Mouse (Mus musculus) intestine, embryonic 14.5 days (tissue): ENCODE data around the gene B3galt4. TPM values are rescaled to one million over a fixed set of nuclear protein-coding genes. Genes with fewer than 3 reads are reported as not detected.
"Not testable (repeated sequence)": the region's sequence is repeated elsewhere in the genome, so short reads cannot be mapped to it uniquely, and the experiment has no call there.

Source experiments
- ATAC-seq: fragments of 200-750 bp; cut with Nextera tagmentation; replicated peaks from 2 replicates; pipeline ENCODE4 v1.8.0; 2017; ENCODE audit warnings: low read depth, moderate number of reproducible peaks, moderate TSS enrichment, moderate library complexity; ENCODE audit not compliant: low FRiP score, low TSS enrichment
- DNase-seq: peaks from one replicate; pipeline ENCODE4 v3.0.0-alpha.2; 2018; ENCODE audit warnings: low spot score
- H3K27ac ChIP-seq: fragments of 300-500 bp; sonication (generic); 2 replicates; pipeline ENCODE4 v1.5.1; 2014; ENCODE audit warnings: low read depth, mild to moderate bottlenecking, control low read depth
- H3K27me3 ChIP-seq: fragments of 300-500 bp; sonication (generic); replicated peaks from 2 replicates; pipeline ENCODE4 v1.6.1; 2014; ENCODE audit warnings: low read length, control low read depth; ENCODE audit not compliant: control insufficient read depth, insufficient read depth
- H3K36me3 ChIP-seq: fragments of 300-500 bp; sonication (generic); 2 replicates; pipeline ENCODE4 v1.6.1; 2014; ENCODE audit warnings: low read length, control low read depth; ENCODE audit not compliant: control insufficient read depth, insufficient read depth
- H3K4me1 ChIP-seq: fragments of 300-500 bp; sonication (generic); replicated peaks from 2 replicates; pipeline ENCODE4 v1.6.1; 2014; ENCODE audit warnings: low read length, control low read depth, mixed read lengths; ENCODE audit not compliant: control insufficient read depth, insufficient read depth
- H3K4me2 ChIP-seq: fragments of 300-500 bp; sonication (generic); 2 replicates; pipeline ENCODE4 v1.6.1; 2014; ENCODE audit warnings: low read length
- H3K4me3 ChIP-seq: fragments of 300-500 bp; sonication (generic); 2 replicates; pipeline ENCODE4 v1.5.1; 2014; ENCODE audit warnings: low read depth, low read length, control low read depth, mixed read lengths
- H3K9ac ChIP-seq: fragments of 300-500 bp; sonication (generic); 2 replicates; pipeline ENCODE4 v1.6.1; 2014; ENCODE audit warnings: mild to moderate bottlenecking, low read length
- H3K9me3 ChIP-seq: fragments of 300-500 bp; sonication (generic); 2 replicates; pipeline ENCODE4 v1.6.1; 2016; ENCODE audit warnings: low read length, control low read depth; ENCODE audit not compliant: control insufficient read depth
- WGBS: fragments of 180-500 bp; shearing (Covaris S2); extraction: QIAGEN DNeasy Blood & Tissue Kit; methylation state at CpG from one replicate; pipeline ENCODE4 v1.1.7; 2014; 5-methylcytosine and 5-hydroxymethylcytosine counted together
- polyA plus RNA-seq: library from polyadenylated mRNA; unstranded; fragments of >200 nt; fragmentation: Nextera tagmentation; extraction: Ambion mirVana; gene quantifications from 2 replicates; pipeline ENCODE4 v1.2.1, GENCODE M21; 2014

The B3galt4 gene
- polyA plus RNA-seq, 1 experiment from 2014 or later: 3.7 TPM

DNA sequence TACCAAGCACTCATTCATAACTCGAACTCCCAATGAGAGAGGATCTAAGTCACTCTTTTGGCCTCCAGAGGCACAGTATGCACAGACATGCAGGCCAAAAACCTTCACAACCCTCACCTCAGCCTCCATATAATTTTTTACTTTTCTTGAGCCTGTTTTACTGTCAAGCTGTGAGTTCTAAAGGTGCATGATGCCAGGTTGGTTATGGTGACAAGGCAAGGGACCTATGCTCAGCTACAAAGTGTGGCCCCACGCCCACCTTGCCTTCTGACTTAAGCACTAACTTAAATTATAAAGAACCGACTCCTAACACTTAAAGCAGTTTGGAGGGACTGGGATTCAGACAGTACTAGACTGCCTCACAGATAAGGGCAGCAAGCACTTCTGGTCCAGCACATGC is 2.0 kb upstream of the B3galt4 start:
- 78% methylated on average over 3 of the region's 3 CpGs for WGBS
- H3K27me3 ChIP-seq: no peaks in the 10 kb centered on the region
- peaks cover 48% of the 10 kb centered on the region for H3K4me1 ChIP-seq
- H3K9me3 ChIP-seq: no peaks in the 10 kb centered on the region
- H3K36me3 ChIP-seq: peaks cover 41% of the 10 kb centered on the region
- no peak overlapping the region for H3K27ac ChIP-seq
- ATAC-seq (no peak), DNase-seq (no peak)
- H3K4me2 ChIP-seq: peak overlapping the region; percentile 99
- H3K9ac ChIP-seq: peak overlapping the region; percentile 32; the same call in 1 of the 2 replicates
- peak overlapping the region; percentile 0; the same call in 1 of the 2 replicates for H3K4me3 ChIP-seq

DNA sequence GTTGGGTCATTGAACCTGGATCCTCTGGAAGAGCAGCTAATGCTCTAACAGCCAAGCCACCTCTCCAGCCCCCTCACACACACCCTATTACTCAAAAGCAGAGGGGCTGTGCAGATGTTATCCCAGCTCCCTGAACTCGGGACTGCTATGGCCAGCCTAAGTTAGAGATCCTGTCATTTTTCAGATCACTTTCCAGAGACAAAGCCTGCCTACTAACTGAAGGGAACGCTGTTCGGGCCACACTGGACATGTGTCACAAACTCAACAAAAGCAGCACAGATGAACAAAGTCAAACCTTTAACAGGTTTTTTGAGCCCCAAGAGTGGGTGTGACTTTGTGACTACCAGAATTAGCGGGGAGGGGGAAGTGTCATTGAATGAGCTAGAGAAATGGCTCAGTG is 1.6 kb upstream of the B3galt4 start:
- Histone ChIP-seq H3K9me3 (no peaks in the 10 kb centered on the region), H3K36me3 (peaks cover 46% of the 10 kb centered on the region), H3K4me1 (peaks cover 48% of the 10 kb centered on the region), H3K27ac (no peak overlapping the region), H3K27me3 (no peaks in the 10 kb centered on the region), H3K4me2 (peak overlapping the region; percentile 99), H3K9ac (peak overlapping the region; percentile 32), H3K4me3 (peak overlapping the region; percentile 6; the same call in 1 of the 2 replicates)
- ATAC-seq (no peak), DNase-seq (no peak)
- WGBS: 77% methylated on average over 4 of the region's 4 CpGs

DNA sequence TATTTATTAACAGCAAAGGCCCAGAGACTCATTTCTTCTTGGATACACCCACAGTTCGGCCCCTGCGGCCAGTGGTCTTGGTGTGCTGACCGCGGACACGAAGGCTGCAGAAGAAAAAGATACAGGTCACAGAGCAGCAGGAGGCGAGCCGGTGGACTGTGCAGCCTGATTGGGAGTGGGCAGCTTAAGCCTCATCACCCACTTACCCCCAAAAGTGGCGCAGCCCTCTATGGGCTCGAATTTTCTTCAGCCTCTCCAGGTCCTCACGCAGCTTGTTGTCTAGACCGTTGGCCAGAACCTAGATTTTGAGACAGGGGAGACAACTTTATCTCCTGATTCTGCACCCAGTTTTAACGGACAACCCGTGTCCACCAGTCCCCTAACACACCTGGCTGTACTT is 727 bp upstream of the B3galt4 start:
- 82% methylated on average over 13 of the region's 13 CpGs for WGBS
- not testable (repeated sequence) for H3K9me3 ChIP-seq, DNase-seq, H3K27me3 ChIP-seq, H3K9ac ChIP-seq, H3K27ac ChIP-seq, ATAC-seq
- peak overlapping the region; percentile 45 for H3K4me3 ChIP-seq
- peak overlapping the region; percentile 82 for H3K4me2 ChIP-seq
- peaks cover 50% of the 10 kb centered on the region for H3K36me3 ChIP-seq
- H3K4me1 ChIP-seq: peaks cover 48% of the 10 kb centered on the region

DNA sequence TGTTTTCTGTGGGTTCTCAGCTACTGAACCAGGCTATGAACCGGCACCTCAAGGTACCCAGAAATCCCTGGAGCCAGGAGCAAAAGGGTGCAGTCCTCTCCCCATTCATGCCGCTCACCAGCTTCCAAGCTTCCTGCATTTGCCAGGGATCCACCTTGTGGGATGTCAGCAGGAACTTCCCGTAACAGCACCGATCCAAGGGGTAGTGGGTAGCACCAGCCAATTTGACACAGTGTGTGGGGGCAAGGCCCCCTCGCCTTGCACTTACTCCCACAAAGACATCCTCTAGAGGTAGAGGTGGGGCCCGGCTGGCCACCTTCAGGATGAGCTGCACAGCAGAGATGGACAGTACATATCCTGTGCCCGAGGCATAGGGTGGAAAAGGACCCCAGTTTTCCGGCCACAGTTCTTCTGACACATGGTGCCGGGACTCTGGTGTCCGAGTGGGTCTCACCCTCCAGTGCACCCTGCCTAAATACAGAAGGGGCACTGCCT is 1.1 kb downstream of the B3galt4 start:
- WGBS: 78% methylated on average over 10 of the region's 10 CpGs
- Histone ChIP-seq H3K27me3 (no peaks in the 10 kb centered on the region), H3K9ac (no peak overlapping the region), H3K4me3 (peak overlapping the region; percentile 45; the same call in 1 of the 2 replicates), H3K4me1 (peaks cover 41% of the 10 kb centered on the region), H3K9me3 (no peaks in the 10 kb centered on the region), H3K36me3 (peaks cover 66% of the 10 kb centered on the region), H3K27ac (no peak overlapping the region), H3K4me2 (peak overlapping the region; percentile 82)
- ATAC-seq (no peak; the same call in 1 of the 2 replicates), DNase-seq (no peak)

DNA sequence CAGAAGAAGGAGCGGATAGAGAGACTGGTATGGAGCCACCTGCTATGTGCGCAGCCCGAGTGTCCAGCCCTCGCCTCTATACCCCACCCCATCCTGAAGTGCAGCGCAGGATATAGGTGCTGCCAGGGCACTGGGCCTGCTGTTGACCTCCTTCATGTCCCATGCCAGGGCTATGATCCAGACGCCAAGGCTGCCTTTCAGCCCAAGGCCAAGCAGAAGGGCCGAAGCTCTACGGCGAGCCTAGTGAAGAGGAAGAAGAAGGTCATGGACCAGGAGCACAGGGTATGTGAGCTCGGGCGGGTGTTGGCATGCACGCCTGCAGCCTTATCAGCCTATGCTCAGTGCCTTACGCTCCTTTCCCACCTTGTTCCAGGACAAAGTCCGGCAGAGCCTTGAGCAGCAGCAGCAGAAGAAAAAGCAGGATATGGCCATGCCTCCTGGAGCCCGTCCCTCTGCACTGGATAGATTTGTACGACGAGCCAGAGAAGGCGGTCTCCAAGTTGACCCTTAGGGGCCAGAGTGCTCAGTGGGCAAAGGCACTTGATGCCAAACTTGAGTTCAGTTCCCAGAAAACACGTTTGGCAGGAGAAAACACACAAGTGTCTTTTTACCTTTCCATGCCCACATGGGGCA is 2.3 kb downstream of the B3galt4 start:
- no peak overlapping the region for H3K4me3 ChIP-seq
- peaks cover 34% of the 10 kb centered on the region for H3K4me1 ChIP-seq
- no peak for ATAC-seq
- no peaks in the 10 kb centered on the region for H3K9me3 ChIP-seq
- WGBS: 80% methylated on average over 19 of the region's 19 CpGs
- peaks cover 71% of the 10 kb centered on the region for H3K36me3 ChIP-seq
- H3K27me3 ChIP-seq: no peaks in the 10 kb centered on the region
- H3K9ac ChIP-seq: no peak overlapping the region
- DNase-seq: no peak
- H3K4me2 ChIP-seq: no peak overlapping the region
- H3K27ac ChIP-seq: no peak overlapping the region

DNA sequence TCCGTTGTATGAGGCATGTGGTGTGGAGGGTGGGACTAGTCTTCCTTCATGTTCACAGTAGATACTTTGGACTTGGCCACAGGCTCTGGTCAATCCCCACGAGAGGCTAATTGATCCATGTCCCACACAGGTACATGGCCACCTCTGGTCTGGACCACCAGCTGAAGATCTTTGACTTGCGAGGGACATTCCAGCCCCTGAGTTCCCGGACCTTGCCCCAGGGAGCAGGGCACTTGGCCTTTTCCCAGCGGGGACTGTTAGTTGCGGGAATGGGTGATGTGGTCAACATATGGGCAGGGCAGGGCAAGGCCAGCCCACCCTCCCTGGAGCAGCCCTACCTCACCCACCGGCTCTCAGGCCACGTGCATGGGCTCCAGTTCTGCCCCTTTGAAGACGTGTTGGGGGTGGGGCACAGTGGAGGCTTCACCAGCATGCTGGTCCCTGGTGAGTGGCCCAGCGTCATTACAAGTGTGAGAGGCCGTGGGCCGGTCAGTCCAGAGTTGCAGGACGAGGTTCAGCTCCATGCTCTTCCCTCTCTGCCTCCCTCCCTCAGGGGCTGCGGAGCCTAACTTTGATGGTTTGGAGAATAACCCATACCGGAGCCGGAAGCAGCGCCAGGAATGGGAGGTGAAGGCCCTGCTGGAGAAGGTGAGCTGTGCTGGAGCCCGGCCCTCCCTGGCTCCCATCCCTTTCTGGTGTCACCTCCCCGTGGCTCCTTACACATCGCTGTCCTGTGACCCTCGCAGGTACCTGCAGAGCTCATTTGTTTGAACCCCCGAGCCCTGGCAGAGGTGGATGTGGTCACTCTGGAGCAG is 3.0 kb downstream of the B3galt4 start:
- Histone ChIP-seq H3K36me3 (peaks cover 71% of the 10 kb centered on the region), H3K27me3 (no peaks in the 10 kb centered on the region), H3K27ac (no peak overlapping the region), H3K4me3 (no peak overlapping the region), H3K4me1 (peaks cover 27% of the 10 kb centered on the region), H3K4me2 (no peak overlapping the region), H3K9ac (no peak overlapping the region), H3K9me3 (no peaks in the 10 kb centered on the region)
- ATAC-seq (no peak), DNase-seq (no peak)
- 84% methylated on average over 22 of the region's 22 CpGs for WGBS

DNA sequence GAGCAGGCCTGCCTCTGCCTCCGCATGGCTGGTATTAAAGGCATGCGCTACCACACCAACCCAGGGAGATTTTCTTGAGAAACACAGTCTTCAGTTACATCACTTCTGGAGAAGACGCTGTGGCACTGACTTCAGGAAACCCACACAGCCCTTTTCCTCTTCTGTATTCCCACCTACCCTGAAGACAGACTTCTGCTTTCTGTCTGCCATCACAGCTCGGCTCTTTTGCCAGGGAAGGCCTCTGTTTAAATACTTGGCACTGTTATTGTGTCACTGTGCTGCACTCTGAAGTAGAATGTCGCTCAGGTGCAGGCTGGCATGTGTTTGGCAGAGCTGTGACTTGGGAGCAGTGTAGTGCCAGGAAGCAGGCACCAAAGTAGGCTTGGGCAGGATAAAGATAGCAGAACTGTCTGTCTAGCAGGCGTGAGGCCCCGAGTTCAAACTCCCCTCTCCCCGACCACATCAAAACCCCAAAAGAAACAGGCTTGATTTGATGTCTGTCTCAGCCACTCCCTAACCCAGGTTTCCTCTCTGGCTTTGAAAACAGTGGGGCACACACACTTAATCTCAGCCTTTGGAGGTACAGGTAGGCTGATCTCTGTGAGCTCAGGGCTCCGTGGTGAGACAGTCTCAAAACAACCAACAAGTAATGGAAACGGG is 3.7 kb downstream of the B3galt4 start:
- ATAC-seq (no peak), DNase-seq (no peak)
- Histone ChIP-seq H3K27me3 (no peaks in the 10 kb centered on the region), H3K36me3 (peaks cover 69% of the 10 kb centered on the region), H3K9me3 (no peaks in the 10 kb centered on the region), H3K4me1 (peaks cover 20% of the 10 kb centered on the region), H3K4me2 (no peak overlapping the region), H3K9ac (no peak overlapping the region), H3K4me3 (no peak overlapping the region), H3K27ac (no peak overlapping the region)
- WGBS: 89% methylated on average over 10 of the region's 10 CpGs

DNA sequence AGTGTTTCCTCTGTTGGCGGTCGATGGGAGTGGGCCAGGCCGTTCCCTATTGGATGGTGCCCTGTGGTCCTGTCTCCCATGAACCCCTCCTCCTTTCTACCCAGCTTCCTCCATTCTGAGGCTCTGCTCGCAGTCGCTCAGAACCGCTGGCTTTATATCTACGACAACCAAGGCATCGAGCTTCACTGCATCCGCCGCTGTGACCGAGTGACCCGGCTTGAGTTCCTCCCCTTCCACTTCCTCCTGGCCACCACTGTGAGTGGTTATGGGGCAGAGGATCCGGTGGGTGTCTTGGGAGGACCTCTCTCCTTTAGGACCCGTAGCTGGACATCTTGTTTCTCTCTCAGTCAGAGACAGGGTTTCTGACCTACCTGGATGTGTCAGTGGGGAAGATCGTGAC is 7.8 kb downstream of the B3galt4 start:
- Histone ChIP-seq H3K4me3 (no peak overlapping the region), H3K4me2 (no peak overlapping the region), H3K36me3 (peaks cover 57% of the 10 kb centered on the region), H3K9ac (no peak overlapping the region), H3K27ac (no peak overlapping the region), H3K4me1 (peaks cover 15% of the 10 kb centered on the region), H3K9me3 (no peaks in the 10 kb centered on the region), H3K27me3 (no peaks in the 10 kb centered on the region)
- ATAC-seq (no peak), DNase-seq (no peak)
- 94% methylated on average over 15 of the region's 15 CpGs for WGBS
